Mouse (Mus musculus) midbrain, postnatal 0 days (tissue): ENCODE measurements around the gene Kcnk12. TPM values are rescaled to one million over a fixed set of nuclear protein-coding genes. Genes with fewer than 3 reads are reported as not detected.

Source experiments
- ATAC-seq: fragments of 200-750 bp; cut with Nextera tagmentation; 2 replicates; pipeline ENCODE4 v1.8.0; 2017; ENCODE audit warnings: moderate number of reproducible peaks, mild to moderate bottlenecking, moderate TSS enrichment, moderate library complexity; ENCODE audit not compliant: low FRiP score
- DNase-seq: peaks from one replicate; pipeline ENCODE4 v3.0.0-alpha.2; 2015; ENCODE audit warnings: low spot score
- H3K27ac ChIP-seq: fragments of 300-500 bp; sonication (generic); 2 replicates; pipeline ENCODE4 v1.5.1; 2014; ENCODE audit warnings: low read depth, mild to moderate bottlenecking, low read length, mixed read lengths
- H3K27me3 ChIP-seq: fragments of 300-500 bp; sonication (generic); 2 replicates; pipeline ENCODE4 v1.6.1; 2014; ENCODE audit warnings: low read length, control low read depth, mixed read lengths; ENCODE audit not compliant: insufficient read depth
- H3K36me3 ChIP-seq: fragments of 300-500 bp; sonication (generic); 2 replicates; pipeline ENCODE4 v1.6.1; 2014; ENCODE audit warnings: low read length, control low read depth, mixed read lengths; ENCODE audit not compliant: insufficient read depth
- H3K4me1 ChIP-seq: fragments of 300-500 bp; sonication (generic); 2 replicates; pipeline ENCODE4 v1.6.1; 2014; ENCODE audit warnings: mild to moderate bottlenecking, control low read depth, antibody characterized with exemption, low read length, mixed read lengths; ENCODE audit not compliant: insufficient read depth
- H3K4me2 ChIP-seq: fragments of 300-500 bp; sonication (generic); 2 replicates; pipeline ENCODE4 v1.6.1; 2014; ENCODE audit warnings: low read depth, mild to moderate bottlenecking, low read length, mixed read lengths; ENCODE audit not compliant: poor library complexity, severe bottlenecking
- H3K4me3 ChIP-seq: fragments of 300-500 bp; sonication (generic); 2 replicates; pipeline ENCODE4 v1.5.1; 2014; ENCODE audit warnings: low read depth, mild to moderate bottlenecking, low read length, moderate library complexity
- H3K9ac ChIP-seq: fragments of 300-500 bp; sonication (generic); replicated peaks from 2 replicates; pipeline ENCODE4 v1.6.1; 2014; ENCODE audit warnings: mild to moderate bottlenecking, low read length, moderate library complexity, mixed read lengths; ENCODE audit not compliant: poor library complexity, severe bottlenecking
- H3K9me3 ChIP-seq: fragments of 300-500 bp; sonication (generic); 2 replicates; pipeline ENCODE4 v1.6.1; 2016; ENCODE audit warnings: low read length, control low read depth
- CTCF ChIP-seq: IDR thresholded peaks from 2 replicates; pipeline ENCODE4 v1.5.1; 2016; ENCODE audit warnings: antibody characterized with exemption, mild to moderate bottlenecking
- WGBS: fragments of 180-500 bp; shearing (Covaris S2); extraction: QIAGEN DNeasy Blood & Tissue Kit; methylation state at CpG from one replicate; pipeline ENCODE4 v1.1.7; 2014; 5-methylcytosine and 5-hydroxymethylcytosine counted together
- polyA plus RNA-seq: library from polyadenylated mRNA; unstranded; fragments of >200 nt; fragmentation: Nextera tagmentation; extraction: Ambion mirVana; gene quantifications from 2 replicates; pipeline ENCODE4 v1.2.1, GENCODE M21; 2015
- total RNA-seq: library from RNA; depleted of rRNA; stranded (reverse); fragments of >200 nt; gene quantifications from 2 replicates; pipeline ENCODE4 v1.2.3, GENCODE M21; 2014; rRNA removed

The Kcnk12 gene
- total RNA-seq (5.1 and 7.3 TPM in 2 replicates), polyA plus RNA-seq (1.9 and 2.3 TPM in 2 replicates)

- peak within 1 kb of the TSS; percentile 50 for H3K9ac ChIP-seq
Observed at GRCm38 (mm10) chr17:87797688-87798291, at the start of gene Kcnk12. Gene Kcnk12 (minus strand): TSS chr17:87797994.

DNA sequence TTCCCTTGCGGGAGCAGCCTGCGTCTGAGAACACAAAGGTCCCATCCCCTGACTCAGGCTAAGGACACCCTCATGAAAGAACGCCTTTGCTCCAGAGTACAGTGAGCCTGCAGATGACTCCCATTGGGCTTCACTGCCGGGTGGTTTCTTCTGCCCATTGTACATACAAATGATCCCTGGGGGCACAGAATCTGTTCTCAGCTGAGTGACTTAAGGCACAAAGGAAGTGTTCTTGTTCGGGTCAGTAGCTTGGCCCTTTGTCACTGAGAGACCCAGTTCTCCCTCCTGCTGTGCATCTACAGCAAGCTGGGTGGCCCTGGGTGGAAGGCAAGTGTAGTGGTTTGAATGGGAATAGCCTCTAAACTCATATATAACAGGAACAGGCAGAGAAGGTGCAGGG is 44.4 kb upstream of the Kcnk12 start:
- Histone ChIP-seq H3K4me2 (no peak overlapping the region), H3K27me3 (no peaks in the 10 kb centered on the region), H3K36me3 (no peaks in the 10 kb centered on the region), H3K27ac (no peak overlapping the region), H3K9me3 (no peaks in the 10 kb centered on the region), H3K4me3 (no peak overlapping the region), H3K4me1 (no peaks in the 10 kb centered on the region), H3K9ac (no peak overlapping the region)
- DNase-seq (no peak), ATAC-seq (no peak)
- 84% methylated on average over 5 of the region's 5 CpGs for WGBS
- TF ChIP-seq CTCF = no peak

More at GRCm38 (mm10) chr17:87797688-87798291, at the start of gene Kcnk12:
- no peaks in the 10 kb centered on the region for H3K36me3 ChIP-seq
- under 1% methylated on average over 46 of the region's 46 CpGs for WGBS
- peaks cover 46% of the 10 kb centered on the region for H3K27me3 ChIP-seq
- ATAC-seq = peak; percentile 47; the same call in 1 of the 2 replicates
- H3K4me1 ChIP-seq = 0 out of 2 replicates have a peak, but pooled peaks cover 5% of the 10 kb centered on the region
- H3K4me3 ChIP-seq = peak within 1 kb of the TSS; percentile 56
- peak; percentile 56 for TF ChIP-seq CTCF
- no peak within 1 kb of the TSS for H3K27ac ChIP-seq
- peak within 1 kb of the TSS; percentile 91 for H3K4me2 ChIP-seq
- H3K9me3 ChIP-seq = no peaks in the 10 kb centered on the region
- peak; percentile 34 for DNase-seq

GRCm38 (mm10) chr17:87840079-87840478 is 42.3 kb upstream of the Kcnk12 start:
- 70% methylated on average over 7 of the region's 7 CpGs for WGBS
- Histone ChIP-seq H3K27me3 (no peaks in the 10 kb centered on the region), H3K4me3 (no peak overlapping the region), H3K9me3 (no peaks in the 10 kb centered on the region), H3K36me3 (no peaks in the 10 kb centered on the region), H3K4me2 (no peak overlapping the region), H3K27ac (no peak overlapping the region), H3K4me1 (no peaks in the 10 kb centered on the region), H3K9ac (no peak overlapping the region)
- TF ChIP-seq CTCF = no peak
- no peak for DNase-seq
- no peak for ATAC-seq

- 28% methylated on average over 8 of the region's 8 CpGs for WGBS
Observed at GRCm38 (mm10) chr17:87834850-87835249, 37.1 kb upstream of the Kcnk12 start.

DNA sequence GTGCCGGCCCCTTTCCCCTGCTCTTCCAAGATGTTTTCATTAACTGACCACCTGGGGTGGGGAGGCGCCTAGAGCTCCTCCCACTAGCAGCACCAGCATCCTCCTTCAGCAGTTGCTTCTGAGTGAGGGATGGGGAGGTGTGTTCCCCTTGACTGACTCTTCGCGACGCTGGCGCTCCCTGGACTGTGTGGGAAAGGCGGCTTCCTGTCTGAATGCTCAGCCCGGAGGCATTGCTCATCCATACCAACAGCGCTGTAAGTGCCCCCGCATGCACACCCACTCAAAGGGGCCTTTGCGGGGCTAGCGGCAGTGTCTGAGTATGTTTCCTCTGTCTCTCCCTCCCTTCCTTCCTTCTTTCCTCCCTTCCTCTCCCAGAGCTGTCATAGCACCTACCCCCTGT is 29.1 kb upstream of the Kcnk12 start:
- Histone ChIP-seq H3K4me1 (peaks cover 2% of the 10 kb centered on the region; the same call in 1 of the 2 replicates), H3K36me3 (no peaks in the 10 kb centered on the region), H3K4me2 (peak overlapping the region; percentile 24), H3K9me3 (no peaks in the 10 kb centered on the region), H3K9ac (no peak overlapping the region), H3K27me3 (no peaks in the 10 kb centered on the region), H3K27ac (no peak overlapping the region), H3K4me3 (no peak overlapping the region)
- DNase-seq = no peak
- no peak for ATAC-seq
- WGBS = 28% methylated on average over 12 of the region's 12 CpGs
- TF ChIP-seq CTCF = no peak

More at GRCm38 (mm10) chr17:87834850-87835249, 37.1 kb upstream of the Kcnk12 start:
- no peaks in the 10 kb centered on the region for H3K27me3 ChIP-seq
- no peak for TF ChIP-seq CTCF
- H3K9me3 ChIP-seq = no peaks in the 10 kb centered on the region
- H3K4me1 ChIP-seq = no peaks in the 10 kb centered on the region
- no peak overlapping the region for H3K27ac ChIP-seq
- no peak for ATAC-seq
- H3K4me3 ChIP-seq = no peak overlapping the region
- no peaks in the 10 kb centered on the region for H3K36me3 ChIP-seq
- no peak overlapping the region for H3K9ac ChIP-seq
- H3K4me2 ChIP-seq = no peak overlapping the region
- DNase-seq = no peak

DNA sequence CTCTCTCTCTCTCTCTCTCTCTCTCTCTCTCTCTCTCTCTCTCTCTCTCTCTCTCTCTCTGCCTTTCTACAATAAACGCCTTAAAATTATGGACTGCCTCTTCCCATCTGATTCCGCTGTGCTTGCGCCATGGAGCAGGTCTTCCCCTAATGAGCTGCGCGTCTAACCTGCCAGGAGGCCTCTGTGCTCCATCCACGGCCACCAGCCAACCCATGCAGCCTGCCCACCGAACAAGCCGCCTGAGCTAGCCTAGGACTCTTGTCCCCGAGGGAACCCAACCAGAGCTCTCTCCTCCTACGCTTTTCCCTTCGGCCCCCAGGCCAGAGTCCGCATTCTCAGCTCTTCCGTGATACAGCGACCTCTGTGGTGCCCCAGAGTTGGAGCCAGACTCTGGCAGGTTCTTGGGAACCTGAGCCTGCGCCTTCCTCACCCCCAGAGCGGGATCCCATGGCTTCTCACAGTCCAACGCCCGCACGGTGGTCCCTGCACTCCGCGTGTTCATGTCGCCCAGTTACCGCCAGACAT is 28.3 kb upstream of the Kcnk12 start:
- Histone ChIP-seq H3K4me2 (0 out of 2 replicates have a peak overlapping the region, but pooled peaks have one; percentile 24), H3K9me3 (no peaks in the 10 kb centered on the region)

More for the DNA sequence above, 28.3 kb upstream of the Kcnk12 start:
- Histone ChIP-seq H3K27me3 (no peaks in the 10 kb centered on the region), H3K36me3 (no peaks in the 10 kb centered on the region), H3K27ac (no peak overlapping the region), H3K9ac (no peak overlapping the region), H3K4me1 (peaks cover 2% of the 10 kb centered on the region; the same call in 1 of the 2 replicates), H3K4me3 (no peak overlapping the region)
- no peak for TF ChIP-seq CTCF
- DNase-seq (no peak), ATAC-seq (no peak)
- 34% methylated on average over 22 of the region's 23 CpGs for WGBS
